Mouse (Mus musculus) bone marrow macrophage, adult 2 months (primary cell): ENCODE data around the gene Sla2. TPM values are rescaled to one million over a fixed set of nuclear protein-coding genes. Genes with fewer than 3 reads are reported as not detected.

ENCODE experiments used
- H3K27ac ChIP-seq: 2 replicates; pipeline ENCODE4 v1.5.1; 2012; ENCODE audit warnings: low read depth, low read length; ENCODE audit not compliant: insufficient read depth
- H3K4me1 ChIP-seq: 2 replicates; pipeline ENCODE4 v1.6.1; 2012; ENCODE audit warnings: low read length; ENCODE audit not compliant: control insufficient read depth, insufficient read depth
- H3K4me3 ChIP-seq: 2 replicates; pipeline ENCODE4 v1.5.1; 2012; ENCODE audit warnings: mild to moderate bottlenecking, low read length, moderate library complexity; ENCODE audit not compliant: insufficient read depth
- CTCF ChIP-seq: IDR thresholded peaks from 2 replicates; pipeline ENCODE4 v1.5.1; 2012; ENCODE audit warnings: low read depth, mild to moderate bottlenecking, low read length, moderate library complexity
- POLR2A ChIP-seq: IDR thresholded peaks from 2 replicates; pipeline ENCODE4 v1.6.1; 2012; ENCODE audit warnings: mild to moderate bottlenecking, low read depth, low read length, borderline replicate concordance
- polyA plus RNA-seq: library from polyadenylated mRNA; stranded (reverse); fragments of >200 nt; gene quantifications from 2 replicates; pipeline ENCODE4 v1.2.4, GENCODE M21; 2012; ENCODE audit not compliant: missing spikeins, insufficient read depth, insufficient read length

Sla2 gene
- polyA plus RNA-seq, 1 experiment, result not detected

DNA sequence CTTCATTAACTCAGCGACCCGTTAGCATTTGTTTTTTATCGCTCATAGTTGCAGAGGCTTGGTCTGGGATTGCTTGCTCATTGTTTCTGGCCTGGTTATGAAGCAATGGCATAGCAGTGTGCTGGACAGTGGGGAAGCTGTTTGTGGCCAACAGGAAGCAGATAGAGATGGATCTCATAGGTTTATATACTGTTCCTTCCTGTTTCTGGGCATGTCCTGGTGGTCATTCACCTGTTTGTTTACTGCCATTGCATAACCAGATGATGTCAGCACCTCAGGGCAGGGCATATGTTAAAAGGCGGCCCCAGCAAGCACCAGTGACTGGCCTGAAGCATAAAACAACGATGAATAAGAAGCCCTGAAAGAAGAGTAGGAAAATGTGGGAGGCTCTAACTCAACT is 36.5 kb downstream of the Sla2 start:
- no peak overlapping the region for H3K27ac ChIP-seq
- H3K4me1 ChIP-seq, result peaks cover 16% of the 10 kb centered on the region
- no peak overlapping the region for H3K4me3 ChIP-seq
- TF ChIP-seq CTCF (no peak), POLR2A (no peak)

- no peak overlapping the region for H3K4me3 ChIP-seq
- peaks cover 16% of the 10 kb centered on the region for H3K4me1 ChIP-seq
- TF ChIP-seq CTCF, result no peak
- TF ChIP-seq POLR2A, result no peak
- no peak overlapping the region for H3K27ac ChIP-seq
Measured at GRCm38 (mm10) chr2:156848526-156849182, 38.3 kb downstream of the Sla2 start.

- Histone ChIP-seq H3K4me3 (no peak overlapping the region), H3K27ac (no peak overlapping the region), H3K4me1 (peaks cover 16% of the 10 kb centered on the region)
- TF ChIP-seq POLR2A, result no peak
- no peak for TF ChIP-seq CTCF
Measured at GRCm38 (mm10) chr2:156847653-156848052, 39.3 kb downstream of the Sla2 start.

- Histone ChIP-seq H3K4me1 (no peaks in the 10 kb centered on the region), H3K27ac (no peak overlapping the region), H3K4me3 (no peak overlapping the region)
- TF ChIP-seq POLR2A (no peak), CTCF (no peak)
Measured at GRCm38 (mm10) chr2:156844715-156845114, 42.3 kb downstream of the Sla2 start.

DNA sequence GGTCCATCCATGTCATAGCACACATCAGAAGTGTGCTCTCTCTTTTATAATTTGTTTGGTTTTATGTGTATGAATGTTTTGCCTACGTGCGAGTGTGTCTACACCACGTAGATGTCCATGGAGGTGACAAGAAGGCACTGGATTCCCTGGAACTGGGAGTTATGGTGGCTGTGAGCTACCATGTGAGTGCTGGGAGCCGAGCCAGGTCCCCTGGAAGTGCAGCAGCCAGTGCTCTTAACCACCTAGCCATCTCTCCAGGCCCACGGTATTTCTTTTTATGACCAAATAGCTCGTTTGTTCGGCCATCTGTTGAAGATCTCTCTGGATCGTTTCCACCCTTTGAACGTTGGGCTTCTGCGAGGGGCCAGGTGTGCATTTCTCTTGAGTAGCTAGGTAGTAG is 43.7 kb downstream of the Sla2 start:
- no peak for TF ChIP-seq POLR2A
- no peak for TF ChIP-seq CTCF
- Histone ChIP-seq H3K4me1 (no peaks in the 10 kb centered on the region), H3K27ac (no peak overlapping the region), H3K4me3 (no peak overlapping the region)

GRCm38 (mm10) chr2:156842711-156843110 is 44.3 kb downstream of the Sla2 start:
- TF ChIP-seq POLR2A (no peak), CTCF (no peak)
- Histone ChIP-seq H3K27ac (no peak overlapping the region), H3K4me1 (no peaks in the 10 kb centered on the region), H3K4me3 (no peak overlapping the region)

GRCm38 (mm10) chr2:156841841-156842706 is 44.9 kb downstream of the Sla2 start:
- Histone ChIP-seq H3K4me1 (no peaks in the 10 kb centered on the region), H3K4me3 (peak overlapping the region; percentile 56; the same call in 1 of the 2 replicates), H3K27ac (no peak overlapping the region)
- TF ChIP-seq CTCF, result no peak
- TF ChIP-seq POLR2A, result no peak

- H3K27ac ChIP-seq, result no peak overlapping the region
- TF ChIP-seq POLR2A (no peak), CTCF (no peak)
- H3K4me3 ChIP-seq, result peak overlapping the region; percentile 56
- H3K4me1 ChIP-seq, result no peaks in the 10 kb centered on the region
Measured at GRCm38 (mm10) chr2:156841028-156841840, 45.8 kb downstream of the Sla2 start.

GRCm38 (mm10) chr2:156840301-156841027 is 46.5 kb downstream of the Sla2 start:
- TF ChIP-seq POLR2A (no peak), CTCF (no peak)
- Histone ChIP-seq H3K27ac (no peak overlapping the region), H3K4me3 (peak overlapping the region; percentile 56), H3K4me1 (no peaks in the 10 kb centered on the region)
